Mouse (Mus musculus): Measurements from ENCODE around the gene Mobp.
A peak's percentile ranks its signal among the peaks of the same experiment; 100 is the strongest.
"Not testable (repeated sequence)": the region's sequence is repeated elsewhere in the genome, so short reads cannot be mapped to it uniquely, and the experiment has no call there.

Gene Mobp

DNA sequence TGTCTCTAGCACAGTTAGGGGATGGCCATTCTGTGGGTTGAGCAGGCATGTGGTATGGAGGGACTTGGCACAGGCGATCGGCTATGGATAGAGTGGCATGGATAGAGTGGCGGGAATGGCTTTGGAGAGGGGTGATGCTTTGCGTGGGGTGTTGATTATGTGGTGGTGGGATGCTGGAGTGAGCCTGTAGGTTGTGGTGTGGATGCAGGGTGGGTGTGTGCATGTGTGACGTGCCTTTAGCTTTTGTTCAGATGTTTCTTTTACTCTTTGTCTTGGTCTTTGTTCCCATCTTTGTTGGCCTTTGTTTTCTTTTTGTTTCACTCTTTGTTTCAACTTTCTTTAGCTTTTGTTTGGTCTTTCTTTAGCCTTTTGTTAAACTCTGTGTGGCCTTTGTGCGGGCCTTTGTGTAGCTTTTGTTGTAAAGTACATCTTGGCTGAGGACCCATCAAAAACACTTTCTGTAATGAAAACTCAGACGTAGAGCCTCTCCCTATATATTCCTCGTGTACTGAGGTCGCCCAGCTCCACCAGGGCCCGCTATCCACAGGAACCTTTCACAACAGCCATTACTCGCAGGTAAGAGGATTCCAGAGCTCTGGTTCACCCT is at the start of gene Mobp:
Mobp (plus strand) TSS at position 486 of the 607 bp plus-strand sequence.
- ATAC-seq (ENCODE audit: low TSS enrichment), result peak; percentile 50; the same call in 1 of the 2 replicates

DNA sequence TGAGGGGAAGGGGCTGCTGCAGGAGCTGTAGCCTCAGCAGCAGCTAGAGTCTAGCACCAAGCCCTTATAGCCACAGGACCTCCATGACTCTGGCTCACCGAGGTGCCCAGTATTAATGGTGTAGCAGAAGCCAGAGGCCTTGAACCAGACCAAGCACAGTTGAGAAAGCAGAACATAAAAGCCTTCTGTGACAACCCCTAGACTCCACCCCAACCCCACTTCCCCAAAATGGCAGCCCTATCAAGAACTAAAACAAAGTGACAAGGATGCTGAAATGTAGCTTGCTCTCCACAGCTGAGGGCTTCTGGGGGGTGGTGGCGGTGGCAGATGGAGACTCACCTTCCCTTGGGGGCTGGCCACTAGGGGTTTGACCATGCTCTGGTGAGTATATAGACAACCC is 48.3 kb upstream of the Mobp start:
- ATAC-seq (ENCODE audit: low TSS enrichment), result no peak

DNA sequence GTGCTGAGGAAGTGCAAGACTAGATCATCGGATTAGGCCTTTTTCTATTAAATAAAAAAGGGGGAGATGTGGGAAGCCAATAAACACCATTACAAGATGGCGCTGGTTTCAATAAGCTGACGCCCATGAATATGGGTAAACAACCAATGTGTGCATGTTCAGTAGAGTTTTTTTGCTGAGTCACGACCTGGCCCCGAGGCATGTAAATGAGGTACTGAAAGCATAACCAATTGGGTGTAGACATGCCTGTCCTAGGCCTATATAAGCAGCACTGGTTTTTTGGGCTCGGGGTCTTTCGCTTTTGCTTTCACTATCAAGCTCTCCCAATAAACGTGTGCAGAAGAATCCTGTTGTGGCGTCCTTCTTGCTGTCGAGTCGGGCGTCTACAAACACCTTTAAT is 40.6 kb upstream of the Mobp start:
- not testable (repeated sequence) for ATAC-seq (ENCODE audit: low TSS enrichment)

DNA sequence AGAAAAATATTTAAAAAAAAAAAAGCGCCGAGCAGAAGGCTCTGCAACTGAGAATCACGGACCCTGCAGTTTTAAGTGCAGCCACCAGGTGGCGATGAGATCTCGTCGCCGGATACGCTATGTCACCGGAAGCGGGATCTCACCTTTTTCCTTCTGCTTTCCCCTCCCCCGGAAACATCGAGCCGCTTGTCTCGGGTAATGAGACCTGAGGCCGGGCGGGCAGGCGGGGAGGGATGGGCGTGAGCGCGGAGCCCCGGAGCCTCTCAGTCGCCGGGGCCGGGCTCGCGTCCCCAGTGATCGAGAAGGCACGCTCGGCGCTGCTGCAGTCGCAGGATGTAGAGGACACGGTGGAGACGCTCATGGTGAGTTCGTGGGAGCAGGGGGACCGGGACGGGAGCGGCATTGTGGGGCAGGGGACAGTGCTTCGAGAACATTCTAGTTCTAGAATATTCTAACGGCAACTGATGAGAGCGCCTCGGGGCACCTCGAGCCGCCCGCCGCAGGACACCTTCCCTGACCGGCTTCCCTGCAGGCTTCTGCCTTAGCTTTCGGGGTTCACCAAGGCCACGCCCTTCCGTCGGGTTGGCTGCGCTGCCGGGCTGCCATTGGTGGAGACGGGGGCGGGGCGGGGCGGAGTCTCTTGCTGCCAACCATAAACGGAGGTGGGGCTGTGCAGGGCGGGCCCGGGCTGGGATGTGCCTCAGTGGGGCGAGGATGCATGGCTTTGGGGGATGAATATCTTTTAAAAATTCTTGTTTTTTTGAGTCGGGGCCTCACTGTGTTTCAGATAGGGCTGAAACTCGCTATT is 39.1 kb upstream of the Mobp start, which contains the start of gene Slc25a38:
Slc25a38 (plus strand) TSS at position 164 of the 808 bp plus-strand sequence.
- ATAC-seq (ENCODE audit: low TSS enrichment), result peak; percentile 97

DNA sequence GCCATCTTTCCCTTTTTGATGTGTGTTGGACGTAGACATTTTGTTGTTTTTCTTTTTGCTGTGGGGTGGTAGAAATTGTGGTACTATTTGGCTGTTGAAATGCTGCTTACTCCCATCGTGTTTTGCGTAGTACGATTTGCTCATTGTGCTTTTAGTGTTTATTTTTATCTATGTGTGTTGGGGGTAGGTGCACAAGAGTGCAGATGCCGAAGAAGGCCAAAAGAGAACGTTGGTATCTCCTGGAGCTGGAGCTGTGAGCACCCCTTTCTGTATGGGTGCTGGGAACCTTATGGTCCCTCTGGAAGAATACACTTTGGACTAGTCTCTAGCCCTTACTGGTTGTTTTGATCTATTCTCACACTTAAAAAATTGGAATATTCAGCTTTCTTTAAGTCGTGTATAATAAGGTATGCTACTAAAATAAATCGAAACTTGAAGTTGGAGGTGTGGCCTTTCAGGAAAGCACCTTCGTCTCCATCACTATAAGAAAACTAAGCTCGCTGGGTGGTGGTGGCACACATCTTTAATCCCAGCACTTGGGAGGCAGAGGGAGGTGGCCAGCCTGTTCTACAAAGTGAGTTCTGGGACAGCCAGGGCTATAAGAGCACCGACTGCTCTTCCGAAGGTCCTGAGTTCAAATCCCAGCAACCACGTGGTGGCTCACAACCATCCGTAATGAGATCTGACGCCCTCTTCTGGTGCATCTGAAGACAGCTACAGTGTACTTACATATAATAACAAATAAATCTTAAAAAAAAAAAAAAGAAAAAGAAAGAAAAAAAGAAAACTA is 38.2 kb upstream of the Mobp start:
- ATAC-seq (ENCODE audit: low TSS enrichment), result no peak

DNA sequence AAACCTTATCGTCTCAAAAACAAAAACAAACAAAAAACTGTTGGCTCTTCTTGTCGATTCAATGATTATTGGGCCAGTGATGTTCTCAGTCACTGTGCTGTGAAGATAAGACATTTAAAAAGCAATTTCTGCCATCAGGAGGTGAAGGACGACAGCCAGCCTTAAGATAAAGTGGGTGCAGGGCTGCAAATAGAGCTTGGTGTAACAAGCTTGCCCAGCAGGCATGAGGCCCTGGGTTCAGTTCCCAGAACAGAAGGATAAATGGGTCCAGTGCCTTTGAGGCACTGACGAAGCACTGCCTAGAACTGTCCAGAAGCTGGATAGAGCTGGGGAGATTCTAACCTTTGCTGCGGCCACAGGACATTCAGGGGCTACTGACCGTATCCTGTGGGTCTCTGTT is 37.0 kb upstream of the Mobp start:
- ATAC-seq (ENCODE audit: low TSS enrichment), result no peak

DNA sequence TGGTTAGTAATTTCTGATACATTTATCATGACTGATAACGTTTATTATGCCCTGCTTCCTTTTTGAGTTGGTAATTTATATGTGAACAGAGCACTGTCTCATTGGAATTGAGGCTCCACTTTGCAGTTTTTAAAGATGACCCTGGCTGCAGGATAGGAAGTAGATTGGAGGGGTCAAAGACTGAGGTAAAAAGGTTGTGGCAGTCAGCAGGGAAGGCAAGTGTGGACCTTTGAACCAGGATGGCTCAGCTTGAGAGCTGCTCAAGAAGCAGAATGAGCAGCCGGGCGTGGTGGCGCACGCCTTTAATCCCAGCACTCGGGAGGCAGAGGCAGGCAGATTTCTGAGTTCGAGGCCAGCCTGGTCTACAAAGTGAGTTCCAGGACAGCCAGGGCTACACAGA is 36.1 kb upstream of the Mobp start:
- ATAC-seq (ENCODE audit: low TSS enrichment), result no peak

DNA sequence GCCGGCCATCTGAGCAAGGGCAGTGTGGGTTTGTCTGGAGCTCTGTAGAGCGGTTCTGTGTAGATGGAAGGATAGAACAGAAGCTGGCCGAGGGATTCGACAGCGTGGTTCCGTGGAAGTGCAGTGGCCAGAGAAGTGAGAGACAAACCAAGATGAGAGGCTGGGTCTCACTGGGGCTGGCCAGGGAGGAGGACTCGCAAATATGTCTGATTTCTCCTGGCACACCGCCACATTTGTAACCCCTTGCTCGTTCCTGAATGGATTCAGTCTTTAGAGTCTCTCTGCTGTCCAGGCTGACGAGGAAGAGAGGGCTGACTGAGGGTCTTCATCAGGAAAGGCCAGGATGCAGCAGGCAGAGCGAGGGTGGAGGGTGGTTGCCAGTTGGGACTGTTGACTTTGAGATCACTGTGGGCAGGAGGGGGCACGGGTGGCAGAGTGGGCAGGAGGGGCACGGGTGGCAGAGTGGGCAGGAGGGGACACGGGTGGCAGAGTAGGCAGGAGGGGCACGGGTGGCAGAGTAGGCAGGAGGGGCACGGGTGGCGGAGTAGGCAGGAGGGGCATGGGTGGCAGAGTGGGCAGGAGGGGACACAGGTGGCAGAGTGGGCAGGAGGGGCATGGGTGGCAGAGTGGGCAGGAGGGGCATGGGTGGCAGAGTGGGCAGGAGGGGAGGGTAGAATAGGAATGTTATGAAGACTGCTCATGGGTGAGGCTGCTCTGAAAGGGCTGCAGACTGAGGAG is 35.3 kb upstream of the Mobp start:
- ATAC-seq (ENCODE audit: low TSS enrichment), result no peak

DNA sequence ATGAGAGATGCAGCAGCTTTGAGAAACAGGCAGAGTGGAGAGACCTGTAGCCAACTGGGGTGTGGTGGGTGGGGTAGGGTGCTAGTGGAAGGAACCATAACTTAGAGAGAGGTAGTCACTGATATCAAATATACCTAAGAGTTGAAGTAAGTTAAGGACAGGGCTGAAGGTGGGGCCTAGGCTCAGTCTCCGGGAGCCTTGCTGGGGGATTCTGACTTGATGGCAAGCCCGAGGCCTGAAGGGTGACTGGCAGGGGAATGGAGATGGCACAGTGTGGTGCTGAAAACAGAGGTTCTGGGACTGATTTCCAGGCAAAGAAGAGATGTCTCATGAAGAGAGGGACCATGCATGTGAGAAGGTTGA is 34.7 kb upstream of the Mobp start:
- no peak for ATAC-seq (ENCODE audit: low TSS enrichment)

DNA sequence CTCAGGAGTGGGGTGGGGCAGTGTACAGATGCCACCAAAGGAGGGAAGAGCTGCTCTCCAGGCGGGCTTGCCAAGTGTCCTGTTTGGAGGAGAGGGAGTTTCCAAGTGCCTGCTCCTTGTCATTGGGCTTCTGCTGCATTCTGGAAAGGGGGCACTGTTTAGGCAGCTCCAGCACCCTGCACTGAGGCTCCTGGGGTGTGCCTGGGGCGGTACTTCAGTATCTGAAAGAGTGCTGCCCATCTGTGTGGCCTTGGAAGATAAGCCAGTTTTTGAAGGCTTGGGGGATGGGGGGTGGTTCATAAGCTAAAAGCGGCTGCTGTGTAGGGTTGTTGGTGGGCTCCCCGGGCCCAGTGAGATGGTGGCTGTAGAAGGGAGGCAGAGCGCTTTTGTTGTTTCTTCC is 33.9 kb upstream of the Mobp start:
- no peak for ATAC-seq (ENCODE audit: low TSS enrichment)

DNA sequence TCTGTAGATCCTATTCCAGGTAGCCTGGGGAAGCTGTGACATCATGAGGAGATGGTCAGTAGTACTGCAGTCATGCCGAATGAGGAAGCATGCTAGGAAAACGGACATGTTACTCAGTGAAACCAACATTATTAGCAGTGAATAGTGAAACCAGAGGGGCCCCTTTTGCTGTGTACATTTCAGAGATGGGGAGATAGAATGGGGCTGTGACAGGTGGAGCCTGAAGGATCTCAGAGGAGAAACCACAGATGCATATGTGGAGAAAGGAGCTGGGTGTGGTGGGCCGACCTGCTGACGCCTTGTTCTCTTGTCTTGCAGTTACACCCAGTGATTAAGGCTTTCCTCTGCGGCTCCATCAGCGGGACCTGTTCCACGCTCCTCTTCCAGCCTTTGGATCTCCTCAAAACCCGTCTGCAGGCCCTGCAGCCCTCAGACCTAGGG is 33.3 kb upstream of the Mobp start:
- ATAC-seq (ENCODE audit: low TSS enrichment), result no peak

DNA sequence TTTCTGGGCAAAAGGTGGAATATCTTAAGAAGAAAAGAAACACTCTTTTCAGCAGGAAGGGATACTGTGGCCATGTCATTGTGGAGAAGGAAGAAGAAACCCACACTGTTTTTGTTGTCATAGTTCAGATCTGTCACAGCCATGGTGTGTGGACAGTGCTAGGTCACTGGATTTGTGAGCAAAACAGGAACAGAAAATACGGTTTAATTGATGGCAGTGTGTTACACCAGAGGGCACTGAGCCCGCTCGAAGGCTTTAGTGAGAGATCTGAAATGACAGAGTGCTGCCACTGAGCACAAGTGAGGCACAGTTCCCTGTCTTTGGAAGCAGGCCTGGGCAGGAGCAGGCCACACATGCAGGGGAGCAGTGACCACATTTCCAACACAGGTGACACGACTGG is 31.3 kb upstream of the Mobp start:
- ATAC-seq (ENCODE audit: low TSS enrichment), result no peak

DNA sequence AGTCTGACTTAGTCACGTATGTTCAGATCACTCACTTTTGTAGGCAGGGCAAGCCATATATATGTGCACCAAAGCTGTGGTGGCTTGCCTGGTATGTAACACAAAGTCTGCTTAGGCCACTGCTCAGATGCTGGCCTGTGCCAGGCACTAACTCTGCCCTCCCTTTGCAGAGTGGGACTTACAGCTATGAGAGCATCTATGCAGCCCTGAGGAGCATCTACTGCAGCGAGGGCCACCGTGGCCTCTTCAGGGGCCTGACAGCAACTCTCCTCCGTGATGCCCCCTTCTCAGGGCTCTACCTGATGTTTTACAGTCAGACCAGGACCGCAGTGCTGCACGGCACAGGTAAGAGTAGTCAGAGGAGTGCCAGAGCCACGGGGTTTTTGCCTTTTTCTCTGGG is 29.0 kb upstream of the Mobp start:
- no peak for ATAC-seq (ENCODE audit: low TSS enrichment)

DNA sequence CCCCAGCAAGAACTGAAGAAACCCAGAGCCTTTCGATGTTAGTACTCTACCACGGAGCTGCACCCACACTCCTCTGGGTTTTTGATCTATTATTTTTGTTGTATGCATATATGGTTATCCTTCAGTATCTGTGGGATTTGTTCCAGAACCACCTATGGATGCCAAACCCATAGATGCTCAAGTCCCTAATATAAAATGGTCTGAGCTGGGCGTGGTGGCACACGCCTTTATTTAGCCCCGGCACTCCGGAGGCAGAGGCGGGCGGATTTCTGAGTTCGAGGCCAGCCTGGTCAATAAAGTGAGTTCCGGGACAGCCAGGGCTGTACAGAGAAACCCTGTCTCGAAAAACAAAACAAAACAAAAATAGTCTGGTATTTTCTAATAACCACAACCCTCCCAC is 22.6 kb upstream of the Mobp start:
- ATAC-seq (ENCODE audit: low TSS enrichment), result no peak

DNA sequence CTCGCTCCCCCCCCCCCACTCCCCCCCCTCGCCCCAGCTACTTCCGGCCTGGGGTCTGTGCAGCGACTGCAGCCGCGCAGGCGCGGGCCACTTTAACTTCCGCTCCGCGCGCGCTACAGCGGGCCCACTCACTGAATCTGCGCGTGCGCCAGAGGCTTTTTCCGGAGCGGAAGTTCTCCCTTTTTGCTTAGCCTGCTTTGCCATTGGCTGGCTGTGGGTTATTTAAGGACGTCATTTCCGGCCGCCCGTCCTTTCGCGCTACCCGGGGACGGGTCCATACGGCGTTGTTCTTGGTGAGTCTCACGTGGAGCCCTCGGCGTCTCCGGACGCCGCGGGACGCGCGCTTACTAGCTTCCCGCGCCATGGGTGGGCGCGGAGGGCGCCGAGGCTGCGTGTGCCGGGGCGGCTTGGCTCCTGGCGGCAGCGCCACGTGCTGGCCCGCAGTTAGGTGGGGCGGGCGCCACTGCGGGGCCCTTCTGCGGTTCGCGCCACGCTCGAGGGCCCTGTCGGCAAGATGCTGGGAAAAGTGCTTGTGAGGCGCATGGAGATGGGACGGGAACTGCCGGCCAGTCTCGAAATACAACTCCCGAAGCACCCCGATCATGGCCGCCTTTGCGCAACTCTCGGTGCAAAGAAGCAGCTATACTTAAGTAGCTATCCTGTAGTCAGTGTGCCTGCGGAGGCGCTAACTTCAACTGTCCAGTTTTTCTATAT is 21.8 kb upstream of the Mobp start, which contains the start of gene Rpsa:
Rpsa (plus strand) TSS at position 152 of the 714 bp plus-strand sequence.
- peak; percentile 97 for ATAC-seq (ENCODE audit: low TSS enrichment)

DNA sequence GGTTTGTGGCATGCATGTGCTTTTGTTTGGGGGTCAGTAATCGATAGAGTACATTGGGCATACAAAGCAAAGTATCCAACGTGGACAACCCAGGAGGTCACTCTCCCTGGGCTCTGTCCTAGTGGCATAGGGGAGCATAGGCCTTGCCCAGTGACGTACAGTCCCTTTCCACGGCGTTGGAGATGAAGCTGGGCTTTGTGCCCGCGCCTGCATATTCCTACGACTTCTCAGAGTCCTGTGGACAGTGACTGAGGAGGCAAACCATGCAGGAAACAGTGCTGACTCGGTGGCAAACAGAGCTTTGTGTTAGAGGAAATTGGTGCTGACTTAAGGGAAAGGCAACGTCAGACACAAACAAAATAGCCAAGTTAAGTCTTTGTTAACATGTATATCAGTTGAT is 20.2 kb upstream of the Mobp start:
- no peak for ATAC-seq (ENCODE audit: low TSS enrichment)

DNA sequence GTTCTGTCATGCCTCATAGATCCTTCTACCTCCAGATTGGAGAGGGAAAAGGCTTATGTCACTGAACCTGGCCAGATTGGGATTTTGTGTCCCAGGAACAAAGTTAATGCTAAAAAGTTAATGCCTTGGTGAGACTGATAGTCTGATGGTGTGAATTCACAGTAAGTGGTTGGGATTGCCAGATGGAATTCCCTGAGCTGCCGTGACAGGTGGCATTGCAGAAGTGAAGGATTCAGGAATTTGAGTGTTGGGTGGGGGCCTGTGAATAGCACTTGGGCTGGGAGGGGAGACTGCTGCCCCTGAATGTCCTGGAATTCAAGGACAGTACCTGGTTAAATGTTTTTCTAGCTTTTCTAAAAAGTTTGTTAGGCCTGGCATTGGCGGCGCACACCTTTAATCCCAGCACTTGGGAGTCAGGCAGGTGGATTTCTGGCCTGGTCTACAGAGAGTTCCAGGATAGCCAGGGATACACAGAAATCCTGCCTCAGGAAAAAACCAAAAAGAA is 17.7 kb upstream of the Mobp start:
- no peak for ATAC-seq (ENCODE audit: low TSS enrichment)

DNA sequence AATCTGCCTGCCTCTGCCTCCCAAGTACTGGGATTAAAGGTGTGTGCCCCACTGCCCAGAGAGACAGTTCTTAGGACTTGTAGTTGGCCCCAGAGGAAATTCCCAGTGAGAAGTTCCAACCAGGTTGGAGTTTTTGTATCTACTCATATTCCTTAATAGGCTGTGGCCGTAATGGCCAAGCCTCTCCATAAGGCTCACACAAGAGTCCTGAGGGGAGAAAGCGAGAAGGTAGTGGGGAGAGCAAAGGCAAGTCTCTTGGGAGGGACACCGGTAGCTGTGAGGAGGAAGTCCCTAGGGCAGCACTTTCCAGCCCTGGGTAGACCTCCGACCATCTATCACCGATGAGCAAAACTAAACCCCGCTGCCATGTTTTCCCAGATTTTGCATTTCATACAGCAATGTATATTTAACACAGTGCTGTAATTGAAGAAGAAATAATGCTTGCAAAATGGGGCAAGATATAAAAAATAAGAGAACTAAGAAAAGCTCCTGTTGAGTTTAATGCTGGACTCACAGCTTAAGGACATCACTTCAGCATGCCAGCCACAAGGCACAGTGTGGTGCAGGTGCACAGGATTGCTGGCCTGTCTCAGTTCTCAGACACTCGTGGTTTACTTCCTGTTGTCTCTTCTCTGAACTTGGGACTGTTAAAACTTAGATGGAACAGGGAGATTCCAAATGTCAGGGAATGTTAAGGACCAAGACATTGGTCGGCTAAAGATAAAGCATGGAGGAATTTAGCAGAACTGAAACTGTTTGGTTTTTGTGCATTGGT is 16.3 kb upstream of the Mobp start:
- no peak for ATAC-seq (ENCODE audit: low TSS enrichment)

DNA sequence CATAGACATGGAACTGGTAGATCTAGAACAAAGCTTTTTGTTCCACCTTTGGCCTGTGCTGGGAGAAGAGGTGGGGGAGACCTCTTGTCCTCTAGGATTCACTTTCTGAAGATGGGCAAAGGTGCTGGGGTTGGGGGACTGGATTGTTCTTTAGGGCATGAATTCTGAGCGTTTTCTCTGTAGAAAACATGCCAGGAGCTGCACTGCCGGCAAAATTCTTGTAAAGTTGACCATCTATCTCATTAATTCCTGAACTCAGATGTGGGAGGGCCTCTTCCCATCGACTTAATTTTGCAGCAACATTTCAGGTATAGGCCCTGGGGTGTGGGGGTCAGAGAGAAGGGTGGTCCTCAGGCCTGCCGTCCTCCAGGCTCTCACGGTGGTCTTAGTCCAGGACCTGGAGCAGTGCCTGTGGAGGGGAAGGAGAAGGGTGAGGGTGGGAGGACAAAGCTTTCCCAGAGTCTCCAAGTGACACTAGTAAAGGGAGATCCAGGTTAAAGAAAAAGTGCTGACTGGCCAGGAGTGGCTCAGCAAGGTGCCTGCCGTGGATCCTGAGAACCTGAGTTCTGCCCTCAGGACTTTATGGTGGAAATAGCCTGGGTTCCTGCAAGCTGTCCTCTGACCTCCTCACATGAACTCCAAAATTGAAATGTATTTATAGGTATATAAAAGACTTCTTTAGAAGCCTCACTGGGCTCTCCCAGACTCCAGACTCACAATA is 15.6 kb upstream of the Mobp start:
- ATAC-seq (ENCODE audit: low TSS enrichment), result no peak
